Mouse (Mus musculus): Measurements from ENCODE around the gene Fads6.

DNA sequence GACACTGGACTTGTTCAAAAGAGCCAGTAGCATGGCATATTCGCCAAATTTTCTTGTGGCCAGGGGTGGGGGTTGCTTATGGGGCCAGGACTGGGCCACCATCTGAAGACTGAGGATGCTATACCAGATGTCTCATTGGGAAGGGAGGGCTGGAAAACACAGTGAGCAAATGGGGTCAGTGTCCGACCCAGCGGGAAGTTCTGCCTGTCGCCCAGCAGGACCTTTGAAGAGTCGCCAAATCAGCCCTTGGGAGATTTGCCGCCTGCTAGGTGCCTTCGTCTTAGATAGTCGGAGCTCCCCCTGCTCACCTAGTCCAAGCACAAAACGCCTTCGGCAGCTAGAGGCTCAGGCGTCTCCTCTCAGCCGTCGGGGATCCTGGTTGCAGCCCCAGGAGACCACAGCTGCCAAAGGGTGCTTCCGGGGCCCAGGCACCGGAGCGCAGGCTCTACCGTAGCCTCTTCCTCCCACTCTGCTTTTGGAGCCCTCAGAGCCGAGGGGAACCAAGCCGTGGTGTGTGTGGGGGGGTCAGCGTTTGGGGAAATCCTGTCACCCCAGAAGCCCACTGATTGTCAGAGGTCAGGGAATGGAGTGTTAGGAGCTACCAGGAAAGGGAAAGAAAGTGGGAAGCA is 31.6 kb downstream of the Fads6 start:
- TF ChIP-seq CTCF (conservative IDR thresholded peaks at IDR 0.05; ENCODE audit: low read length) (no peak), POU5F1 (IDR thresholded peaks at IDR 0.05; ENCODE audit: borderline replicate concordance, low read length) (no peak), NANOG (IDR thresholded peaks at IDR 0.05; ENCODE audit: borderline replicate concordance, low read length) (no peak)

Measured in E14TG2a.4 (cell line).